Mouse (Mus musculus) small intestine, adult 2 months (tissue): ENCODE data around the gene Atp2b4.

Source experiments
- CTCF ChIP-seq: fragments of 200-500 bp; IDR thresholded peaks from 2 replicates; pipeline ENCODE4 v1.5.1; 2012; ENCODE audit warnings: low read depth, mild to moderate bottlenecking, control low read depth, inconsistent platforms, low read length, moderate library complexity, mixed read lengths; ENCODE audit not compliant: insufficient replicate concordance, insufficient read length; ENCODE audit errors: extremely low read depth
- POLR2A ChIP-seq: fragments of 200-500 bp; IDR thresholded peaks from 2 replicates; pipeline ENCODE4 v1.6.1; 2012; ENCODE audit warnings: low read depth, mild to moderate bottlenecking, control low read depth, inconsistent platforms, low read length, moderate library complexity

- TF ChIP-seq POLR2A, result no peak
- TF ChIP-seq CTCF, result no peak
Observed at GRCm38 (mm10) chr1:133688301-133688700, 112.5 kb downstream of the Atp2b4 start.
